Mouse (Mus musculus): Measurements from ENCODE around the gene Dnajc16. TPM values are rescaled to one million over a fixed set of nuclear protein-coding genes. Genes with fewer than 3 reads are reported as not detected.

The Dnajc16 gene
- polyA plus RNA-seq, 1 experiment from 2014 or later: 4.4 TPM

- peaks cover 40% of the 10 kb centered on the region for H3K36me3 ChIP-seq (ENCODE audit: control insufficient read depth, insufficient read depth)
- H3K4me1 ChIP-seq (ENCODE audit: control insufficient read depth, insufficient read depth, low read length): no peaks in the 10 kb centered on the region
- H3K9ac ChIP-seq (ENCODE audit: low read length): no peak overlapping the region
- H3K4me3 ChIP-seq (ENCODE audit: low read length): no peak overlapping the region
- WGBS: 72% methylated on average over 8 of the region's 8 CpGs
- ATAC-seq (replicated peaks; ENCODE audit: extremely low read depth, insufficient read depth, low FRiP score): no peak
- no peaks in the 10 kb centered on the region for H3K27me3 ChIP-seq (ENCODE audit: control insufficient read depth, insufficient read depth, low read length)
- no peak overlapping the region for H3K4me2 ChIP-seq (ENCODE audit: low read depth, low read length)
- H3K9me3 ChIP-seq (replicated peaks; ENCODE audit: control insufficient read depth, low read length): no peaks in the 10 kb centered on the region
- no peak overlapping the region for H3K27ac ChIP-seq (ENCODE audit: low read length)
Measured at GRCm38 (mm10) chr4:141809850-141810464, 19.2 kb upstream of the Dnajc16 start.

- Histone ChIP-seq H3K4me1 (ENCODE audit: control insufficient read depth, insufficient read depth, low read length) (no peaks in the 10 kb centered on the region), H3K9me3 (replicated peaks; ENCODE audit: control insufficient read depth, low read length) (no peaks in the 10 kb centered on the region), H3K9ac (ENCODE audit: low read length) (no peak overlapping the region), H3K4me3 (ENCODE audit: low read length) (no peak overlapping the region), H3K27ac (ENCODE audit: low read length) (no peak overlapping the region), H3K36me3 (ENCODE audit: control insufficient read depth, insufficient read depth) (peaks cover 27% of the 10 kb centered on the region), H3K27me3 (ENCODE audit: control insufficient read depth, insufficient read depth, low read length) (no peaks in the 10 kb centered on the region), H3K4me2 (ENCODE audit: low read depth, low read length) (no peak overlapping the region)
- 94% methylated on average over 8 of the region's 8 CpGs for WGBS
- no peak for ATAC-seq (replicated peaks; ENCODE audit: extremely low read depth, insufficient read depth, low FRiP score)
Measured at GRCm38 (mm10) chr4:141805886-141806285, 15.2 kb upstream of the Dnajc16 start.

GRCm38 (mm10) chr4:141804105-141804504, 13.4 kb upstream of the Dnajc16 start:
- peaks cover 19% of the 10 kb centered on the region for H3K36me3 ChIP-seq (ENCODE audit: control insufficient read depth, insufficient read depth)
- no peak overlapping the region for H3K4me3 ChIP-seq (ENCODE audit: low read length)
- H3K27ac ChIP-seq (ENCODE audit: low read length): no peak overlapping the region
- no peak overlapping the region for H3K9ac ChIP-seq (ENCODE audit: low read length)
- H3K4me2 ChIP-seq (ENCODE audit: low read depth, low read length): no peak overlapping the region
- 83% methylated on average over 4 of the region's 4 CpGs for WGBS
- ATAC-seq (replicated peaks; ENCODE audit: extremely low read depth, insufficient read depth, low FRiP score): no peak
- no peaks in the 10 kb centered on the region for H3K9me3 ChIP-seq (replicated peaks; ENCODE audit: control insufficient read depth, low read length)
- H3K27me3 ChIP-seq (ENCODE audit: control insufficient read depth, insufficient read depth, low read length): no peaks in the 10 kb centered on the region
- H3K4me1 ChIP-seq (ENCODE audit: control insufficient read depth, insufficient read depth, low read length): no peaks in the 10 kb centered on the region

GRCm38 (mm10) chr4:141797545-141797944, 6.8 kb upstream of the Dnajc16 start:
- H3K27me3 ChIP-seq (ENCODE audit: control insufficient read depth, insufficient read depth, low read length): no peaks in the 10 kb centered on the region
- 86% methylated on average over 5 of the region's 5 CpGs for WGBS
- H3K4me1 ChIP-seq (ENCODE audit: control insufficient read depth, insufficient read depth, low read length): peaks cover 14% of the 10 kb centered on the region
- H3K4me3 ChIP-seq (ENCODE audit: low read length): no peak overlapping the region
- H3K9me3 ChIP-seq (replicated peaks; ENCODE audit: control insufficient read depth, low read length): no peaks in the 10 kb centered on the region
- H3K27ac ChIP-seq (ENCODE audit: low read length): no peak overlapping the region
- no peak overlapping the region for H3K9ac ChIP-seq (ENCODE audit: low read length)
- H3K36me3 ChIP-seq (ENCODE audit: control insufficient read depth, insufficient read depth): peaks cover 3% of the 10 kb centered on the region
- H3K4me2 ChIP-seq (ENCODE audit: low read depth, low read length): no peak overlapping the region
- ATAC-seq (replicated peaks; ENCODE audit: extremely low read depth, insufficient read depth, low FRiP score): no peak

GRCm38 (mm10) chr4:141796954-141797353, 6.2 kb upstream of the Dnajc16 start:
- no peaks in the 10 kb centered on the region for H3K9me3 ChIP-seq (replicated peaks; ENCODE audit: control insufficient read depth, low read length)
- no peak overlapping the region for H3K4me3 ChIP-seq (ENCODE audit: low read length)
- no peak overlapping the region for H3K4me2 ChIP-seq (ENCODE audit: low read depth, low read length)
- peaks cover 14% of the 10 kb centered on the region for H3K4me1 ChIP-seq (ENCODE audit: control insufficient read depth, insufficient read depth, low read length)
- H3K9ac ChIP-seq (ENCODE audit: low read length): no peak overlapping the region
- H3K36me3 ChIP-seq (ENCODE audit: control insufficient read depth, insufficient read depth): peaks cover 3% of the 10 kb centered on the region
- ATAC-seq (replicated peaks; ENCODE audit: extremely low read depth, insufficient read depth, low FRiP score): no peak
- H3K27me3 ChIP-seq (ENCODE audit: control insufficient read depth, insufficient read depth, low read length): no peaks in the 10 kb centered on the region
- 80% methylated on average over 4 of the region's 4 CpGs for WGBS
- H3K27ac ChIP-seq (ENCODE audit: low read length): no peak overlapping the region

GRCm38 (mm10) chr4:141796356-141796755, 5.6 kb upstream of the Dnajc16 start:
- no peak overlapping the region for H3K4me3 ChIP-seq (ENCODE audit: low read length)
- no peak overlapping the region for H3K27ac ChIP-seq (ENCODE audit: low read length)
- peak overlapping the region; percentile 25; the same call in 1 of the 2 replicates for H3K9ac ChIP-seq (ENCODE audit: low read length)
- no peak for ATAC-seq (replicated peaks; ENCODE audit: extremely low read depth, insufficient read depth, low FRiP score)
- no peaks in the 10 kb centered on the region for H3K9me3 ChIP-seq (replicated peaks; ENCODE audit: control insufficient read depth, low read length)
- no peak overlapping the region for H3K4me2 ChIP-seq (ENCODE audit: low read depth, low read length)
- WGBS: 88% methylated on average over 7 of the region's 7 CpGs
- H3K4me1 ChIP-seq (ENCODE audit: control insufficient read depth, insufficient read depth, low read length): peaks cover 14% of the 10 kb centered on the region
- H3K36me3 ChIP-seq (ENCODE audit: control insufficient read depth, insufficient read depth): peaks cover 3% of the 10 kb centered on the region
- H3K27me3 ChIP-seq (ENCODE audit: control insufficient read depth, insufficient read depth, low read length): no peaks in the 10 kb centered on the region

- H3K27ac ChIP-seq (ENCODE audit: low read length): peak overlapping the region; percentile 96
- H3K4me3 ChIP-seq (ENCODE audit: low read length): peak overlapping the region; percentile 84
- H3K36me3 ChIP-seq (ENCODE audit: control insufficient read depth, insufficient read depth): peaks cover 3% of the 10 kb centered on the region
- H3K9ac ChIP-seq (ENCODE audit: low read length): peak overlapping the region; percentile 86
- 5% methylated on average over 5 of the region's 5 CpGs for WGBS
- ATAC-seq (replicated peaks; ENCODE audit: extremely low read depth, insufficient read depth, low FRiP score): no peak
- peaks cover 20% of the 10 kb centered on the region for H3K4me1 ChIP-seq (ENCODE audit: control insufficient read depth, insufficient read depth, low read length)
- no peaks in the 10 kb centered on the region for H3K27me3 ChIP-seq (ENCODE audit: control insufficient read depth, insufficient read depth, low read length)
- peak overlapping the region; percentile 77 for H3K4me2 ChIP-seq (ENCODE audit: low read depth, low read length)
- H3K9me3 ChIP-seq (replicated peaks; ENCODE audit: control insufficient read depth, low read length): no peaks in the 10 kb centered on the region
Measured at GRCm38 (mm10) chr4:141794152-141794535, 3.4 kb upstream of the Dnajc16 start.

- peak within 1 kb of the TSS; percentile 84 for H3K4me3 ChIP-seq (ENCODE audit: low read length)
- no peaks in the 10 kb centered on the region for H3K9me3 ChIP-seq (replicated peaks; ENCODE audit: control insufficient read depth, low read length)
- ATAC-seq (replicated peaks; ENCODE audit: extremely low read depth, insufficient read depth, low FRiP score): peak; percentile 86
- peak within 1 kb of the TSS; percentile 86 for H3K9ac ChIP-seq (ENCODE audit: low read length)
- peaks cover 20% of the 10 kb centered on the region for H3K4me1 ChIP-seq (ENCODE audit: control insufficient read depth, insufficient read depth, low read length)
- H3K4me2 ChIP-seq (ENCODE audit: low read depth, low read length): peak within 1 kb of the TSS; percentile 77
- peaks cover 5% of the 10 kb centered on the region for H3K36me3 ChIP-seq (ENCODE audit: control insufficient read depth, insufficient read depth)
- peak within 1 kb of the TSS; percentile 96 for H3K27ac ChIP-seq (ENCODE audit: low read length)
- no peaks in the 10 kb centered on the region for H3K27me3 ChIP-seq (ENCODE audit: control insufficient read depth, insufficient read depth, low read length)
- WGBS: under 1% methylated on average over 68 of the region's 80 CpGs
Measured at GRCm38 (mm10) chr4:141793282-141794151, 2.8 kb upstream of the Dnajc16 start, which contains the start of gene Casp9. Gene Casp9 (plus strand): TSS chr4:141793612.

Measured in heart, embryonic 16.5 days (tissue).